Mouse (Mus musculus) myocyte (in vitro differentiated cells): ENCODE measurements around the gene Mfng.

Source experiments
- MYOG ChIP-seq, 3 experiments: IDR thresholded peaks; one replicate each; pipeline ENCODE4 v1.6.1; 2011; ENCODE audit warnings: control low read depth in 2 of 3, low read depth in 2 of 3, mild to moderate bottlenecking in 2 of 3; ENCODE audit not compliant: insufficient read length in 2 of 3, control insufficient read depth in 1 of 3, insufficient read depth in 1 of 3
- POLR2A ChIP-seq: IDR thresholded peaks from one replicate; pipeline ENCODE4 v1.6.1; 2011; ENCODE audit warnings: low read depth, mild to moderate bottlenecking, control low read depth, moderate library complexity; ENCODE audit not compliant: insufficient read length

DNA sequence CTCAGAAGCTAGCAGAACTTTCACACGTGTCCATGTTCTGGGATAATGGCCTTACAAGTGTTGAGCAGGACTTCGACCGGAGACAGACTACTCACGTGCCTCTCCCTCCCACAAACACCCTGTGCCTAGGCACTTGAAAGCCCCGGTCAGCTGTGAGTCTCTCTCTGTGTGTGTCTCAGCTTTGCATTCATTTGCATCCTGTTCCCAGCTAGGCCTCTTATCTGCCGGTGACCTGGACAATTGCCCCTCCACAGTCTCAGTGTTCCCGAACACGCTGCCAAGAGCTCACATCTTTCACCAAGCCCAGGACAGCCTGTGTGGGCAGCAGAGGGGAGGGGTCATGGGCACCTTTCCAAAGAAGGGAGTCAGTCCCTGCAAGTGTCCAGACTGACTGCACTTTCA is 30.2 kb upstream of the Mfng start:
- no peak for TF ChIP-seq MYOG (IDR thresholded peaks at IDR 0.05; ENCODE audit: control insufficient read depth in 1 of 3, insufficient read depth in 1 of 3, insufficient read length in 2 of 3, low read depth in 2 of 3)
- TF ChIP-seq POLR2A, result no peak
